Mouse (Mus musculus): ENCODE measurements around the gene Thg1l.
A peak's percentile ranks its signal among the peaks of the same experiment; 100 is the strongest.

The Thg1l gene

GRCm38 (mm10) chr11:45955127-45955627, at the start of gene Thg1l:
Gene Thg1l, minus strand, starts transcription at chr11:45955494.
- DNase-seq: peak; percentile 89 to 91

DNA sequence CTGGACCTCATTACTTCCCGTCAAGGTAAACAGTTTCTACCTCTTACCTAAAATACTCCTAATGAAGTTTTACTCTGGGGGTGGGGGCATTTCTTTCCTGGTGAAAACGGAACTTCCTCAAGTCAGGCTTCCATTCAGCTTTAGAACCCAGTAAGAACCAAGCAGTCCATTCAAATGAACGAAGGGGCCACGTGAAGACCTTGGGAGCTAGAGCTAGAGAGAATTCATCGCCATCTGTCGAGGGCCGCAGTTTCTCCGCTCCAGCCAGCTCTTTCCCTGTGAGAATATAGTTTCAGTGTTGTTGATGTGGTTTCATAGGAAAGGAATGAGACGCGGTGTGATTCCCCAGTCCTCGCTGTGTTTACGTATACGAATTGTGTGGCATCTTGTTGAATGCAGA, 36.8 kb upstream of the Thg1l start:
- no peak for DNase-seq

DNA sequence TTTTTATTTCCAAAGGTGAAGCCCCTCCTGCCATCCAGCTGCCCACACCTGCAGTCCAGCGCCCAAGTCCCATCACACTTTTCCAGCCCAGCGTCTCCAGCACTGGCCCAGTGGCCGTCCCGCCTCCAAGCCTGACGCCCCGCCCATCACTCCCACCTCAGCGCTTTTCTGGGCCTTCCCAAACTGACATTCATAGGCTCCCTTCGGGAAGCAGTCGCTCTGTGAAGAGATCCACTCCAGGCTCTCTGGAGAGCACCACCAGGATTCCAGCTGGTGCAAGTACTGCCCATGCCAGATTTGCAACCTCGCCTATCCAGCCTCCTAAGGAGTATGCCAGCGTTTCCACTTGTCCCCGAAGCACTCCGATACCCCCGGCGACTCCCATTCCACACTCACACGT, 36.3 kb upstream of the Thg1l start:
- peak in 1 of 2 experiments; percentile 2 for DNase-seq

DNA sequence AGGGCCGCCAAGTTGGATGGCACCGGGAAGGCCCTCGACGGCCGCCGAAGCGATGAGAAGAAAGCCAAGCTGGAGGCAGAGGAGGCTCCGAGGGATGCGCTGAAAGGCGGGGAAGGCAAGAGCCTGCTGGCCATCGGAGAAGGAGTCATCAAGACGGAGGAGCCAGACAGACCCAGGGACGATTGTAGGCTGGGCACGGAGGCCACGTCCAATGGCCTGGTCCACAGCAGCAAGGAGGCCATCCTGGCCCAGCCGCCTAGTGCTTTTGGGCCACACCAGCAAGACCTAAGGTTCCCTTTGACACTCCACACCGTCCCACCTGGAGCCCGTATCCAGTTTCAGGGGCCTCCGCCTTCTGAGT, 25.6 kb upstream of the Thg1l start:
- peak in 1 of 2 experiments; percentile 4 for DNase-seq

GRCm38 (mm10) chr11:45979946-45980892, 24.9 kb upstream of the Thg1l start, which contains the start of gene Sox30:
Gene Sox30, plus strand, starts transcription at chr11:45980310.
- peak; percentile 7 to 14 for DNase-seq

DNA sequence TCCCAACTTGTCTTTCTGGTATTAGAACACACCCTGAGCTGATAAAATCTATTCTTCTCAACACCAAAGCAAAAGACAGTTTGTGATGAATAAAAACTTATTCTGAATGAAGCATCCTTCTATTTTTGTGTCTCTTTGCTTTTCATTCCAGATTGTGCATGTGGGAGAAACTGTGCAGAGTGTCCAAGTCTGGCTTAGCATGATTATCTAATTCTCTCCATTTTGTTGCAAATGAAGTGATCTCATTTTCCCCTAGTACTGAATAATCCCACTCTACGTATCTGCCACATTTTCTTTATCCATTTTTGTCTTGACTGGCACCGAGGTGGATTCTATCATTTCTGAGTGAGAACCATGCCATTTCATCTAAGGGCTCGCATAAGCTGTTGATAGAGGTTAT, 20.8 kb upstream of the Thg1l start:
- DNase-seq: no peak

DNA sequence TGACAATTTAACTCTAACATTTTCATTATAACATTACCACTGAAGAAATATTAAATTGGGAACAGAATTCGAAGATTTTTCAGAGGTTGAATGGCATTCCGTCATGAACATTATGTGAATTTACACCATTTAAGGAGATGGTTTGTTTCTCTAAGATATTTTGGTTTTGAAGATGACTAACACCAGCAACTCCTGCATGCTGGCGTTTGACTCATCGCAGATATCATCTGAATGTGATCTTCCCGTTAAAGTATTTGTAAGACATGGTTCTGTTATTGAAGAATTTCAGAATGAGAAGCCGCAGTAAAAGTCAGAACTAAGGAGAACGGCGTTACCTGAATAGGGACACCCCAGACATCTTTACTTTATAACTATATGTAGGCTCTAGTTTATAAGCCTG, 19.2 kb upstream of the Thg1l start:
- no peak for DNase-seq

- no peak for DNase-seq
Measured at GRCm38 (mm10) chr11:45973635-45974034, 18.3 kb upstream of the Thg1l start.

DNA sequence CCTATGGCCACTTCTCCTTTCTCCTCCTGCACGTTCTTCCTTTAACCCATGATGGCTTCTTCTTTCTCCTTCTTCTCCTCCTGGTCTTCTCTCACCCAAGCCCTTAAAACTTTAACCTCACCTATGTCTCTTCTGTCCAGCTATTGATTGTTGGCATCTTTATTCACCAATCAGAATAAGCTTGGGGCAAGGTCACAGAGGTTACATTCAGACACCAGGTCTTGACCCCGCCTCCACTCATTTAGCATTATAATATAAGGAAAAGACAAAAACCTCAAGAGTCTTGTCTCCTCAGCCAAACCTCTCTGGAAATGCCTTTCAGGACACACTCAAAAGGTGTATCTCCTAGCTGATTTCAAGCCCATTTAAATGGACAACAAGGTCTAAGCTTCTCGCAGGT, 13.2 kb upstream of the Thg1l start:
- no peak for DNase-seq

DNA sequence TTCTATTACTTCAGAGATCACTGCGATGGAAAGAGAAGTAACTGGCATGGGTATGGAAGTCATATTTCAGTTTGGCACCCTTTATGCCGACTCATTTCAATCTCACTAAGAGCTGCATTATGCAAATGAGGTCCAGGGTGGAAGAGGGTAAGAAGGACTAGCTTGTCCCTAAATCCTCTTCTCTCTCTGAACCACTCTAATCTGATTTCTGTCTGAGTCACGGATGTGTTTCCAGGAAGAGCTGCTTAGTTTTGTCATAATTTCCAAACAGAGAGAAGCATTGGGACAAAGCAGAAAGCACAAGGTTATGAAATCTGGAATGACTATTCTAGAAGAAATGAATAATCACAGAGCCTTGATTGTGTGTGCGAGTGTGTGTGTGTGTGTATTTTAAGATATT, 11.6 kb upstream of the Thg1l start:
- DNase-seq: no peak

GRCm38 (mm10) chr11:45960003-45960402, 4.7 kb upstream of the Thg1l start:
- no peak for DNase-seq

DNA sequence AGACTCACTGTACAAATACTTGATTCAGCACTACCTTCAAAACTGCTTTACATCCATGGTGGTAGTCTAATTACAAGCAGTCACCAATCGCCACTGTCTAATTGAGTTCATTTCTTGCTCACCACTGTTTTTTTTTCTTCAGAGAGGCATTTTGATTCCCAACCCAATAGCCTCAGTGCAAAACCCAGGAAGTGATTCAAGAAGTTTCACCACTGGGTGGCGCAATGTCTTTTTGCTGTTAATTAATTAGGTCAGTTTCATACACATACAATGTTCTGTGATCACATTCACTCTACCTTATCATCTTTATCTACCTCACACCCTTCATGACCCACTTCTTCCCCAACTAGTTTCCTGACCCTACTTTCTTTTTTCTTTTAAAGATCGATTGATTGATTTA, 4.3 kb upstream of the Thg1l start:
- DNase-seq: no peak

DNA sequence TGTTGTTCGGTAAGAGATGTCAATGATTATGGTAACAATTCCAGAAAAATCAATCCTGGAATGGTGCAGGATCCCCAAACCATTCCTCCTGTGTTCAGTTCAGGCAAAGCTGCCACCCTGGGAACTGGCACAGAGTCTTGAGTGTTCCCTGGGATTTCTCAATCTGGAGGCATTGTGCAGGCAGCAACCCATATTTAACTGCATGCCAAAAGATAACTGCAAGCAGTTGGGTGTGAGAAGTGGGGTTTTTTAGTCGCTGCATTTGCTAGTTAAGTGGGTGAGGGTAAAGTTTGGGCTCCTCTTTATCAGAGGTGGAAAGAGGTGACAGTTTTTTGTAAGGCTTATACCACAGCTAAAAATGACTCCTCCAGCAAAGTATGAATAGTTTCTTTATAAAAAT, 7.8 kb downstream of the Thg1l start:
- no peak for DNase-seq

GRCm38 (mm10) chr11:45946796-45947195, 8.5 kb downstream of the Thg1l start:
- DNase-seq: no peak

DNA sequence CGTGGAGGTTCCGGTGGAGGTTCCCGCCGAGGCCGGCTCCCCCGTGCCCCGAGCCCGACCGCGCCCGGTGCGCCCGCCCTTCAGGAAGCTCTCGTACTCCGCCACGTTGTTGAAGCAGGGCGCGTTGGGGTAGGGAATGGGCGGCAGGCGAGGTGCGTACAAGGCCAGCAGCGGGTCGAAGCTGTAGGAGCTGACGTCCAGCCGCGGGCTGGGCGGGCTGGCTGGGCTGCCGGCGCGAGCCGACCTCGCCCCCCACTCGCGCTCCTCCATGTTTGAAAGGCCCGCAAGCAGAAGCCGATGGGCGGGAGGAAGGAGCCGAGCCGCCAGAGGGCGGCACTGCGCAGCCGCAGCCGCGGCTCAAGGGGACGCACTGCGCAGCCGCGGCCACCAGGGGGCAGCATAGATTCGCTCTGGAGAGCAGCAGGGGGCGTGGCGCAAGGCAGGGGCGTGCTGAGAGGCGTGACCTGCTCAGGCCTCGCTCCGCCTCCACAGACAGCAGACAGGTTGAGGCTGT, 10.6 kb downstream of the Thg1l start, which contains the start of gene Lsm11:
Gene Lsm11 (minus strand): TSS at position 293 of the 514 bp plus-strand sequence.
- DNase-seq: peak; percentile 97

GRCm38 (mm10) chr11:45943891-45944642, 11.2 kb downstream of the Thg1l start:
- peak; percentile 11 to 26 for DNase-seq

- peak; percentile 21 to 39 for DNase-seq
Measured at GRCm38 (mm10) chr11:45943108-45943705, 12.1 kb downstream of the Thg1l start.

DNA sequence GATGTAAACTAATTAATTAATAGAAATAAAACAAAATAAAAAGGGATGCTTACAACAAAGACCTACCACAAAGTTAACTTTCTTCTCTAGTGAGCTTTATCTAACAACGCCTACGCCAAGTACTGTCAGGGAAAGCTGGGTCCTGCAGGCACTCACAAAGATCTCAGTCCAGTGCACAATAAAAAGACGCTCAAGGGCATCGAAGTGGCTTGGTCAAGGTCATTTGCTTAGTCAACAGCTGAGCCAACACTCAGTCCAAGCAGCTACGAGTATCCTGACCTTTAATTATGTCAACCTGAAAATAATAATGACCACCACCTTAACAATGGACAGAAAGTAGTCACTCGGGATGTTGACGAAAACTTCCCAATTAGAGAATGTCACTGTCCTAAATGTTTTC, 13.0 kb downstream of the Thg1l start:
- no peak for DNase-seq

- no peak for DNase-seq
Measured at GRCm38 (mm10) chr11:45938917-45939316, 16.4 kb downstream of the Thg1l start.

GRCm38 (mm10) chr11:45937478-45937877, 17.8 kb downstream of the Thg1l start:
- no peak for DNase-seq

- no peak for DNase-seq
Measured at GRCm38 (mm10) chr11:45932771-45933170, 22.5 kb downstream of the Thg1l start.

- DNase-seq: no peak
Measured at GRCm38 (mm10) chr11:45929541-45929940, 25.8 kb downstream of the Thg1l start.

GRCm38 (mm10) chr11:45927456-45927855, 27.8 kb downstream of the Thg1l start:
- DNase-seq: no peak

Measured in cerebellum, postnatal 36 days (tissue).